Mouse (Mus musculus) midbrain, embryonic 15.5 days (tissue): ENCODE results near the gene Ubap2. TPM values are rescaled to one million over a fixed set of nuclear protein-coding genes. Genes with fewer than 3 reads are reported as not detected.
A peak's percentile ranks its signal among the peaks of the same experiment; 100 is the strongest.

ENCODE experiments used
- ATAC-seq: fragments of 200-750 bp; cut with Nextera tagmentation; replicated peaks from 2 replicates; pipeline ENCODE4 v1.8.0; 2017; ENCODE audit warnings: moderate TSS enrichment
- H3K27ac ChIP-seq: fragments of 300-500 bp; sonication (generic); 2 replicates; pipeline ENCODE4 v1.5.1; 2015; ENCODE audit warnings: mild to moderate bottlenecking, inconsistent platforms
- H3K27me3 ChIP-seq: fragments of 300-500 bp; sonication (generic); replicated peaks from 2 replicates; pipeline ENCODE4 v1.6.1; 2015; ENCODE audit warnings: inconsistent platforms
- H3K36me3 ChIP-seq: fragments of 300-500 bp; sonication (generic); replicated peaks from 2 replicates; pipeline ENCODE4 v1.6.1; 2015; ENCODE audit warnings: inconsistent platforms
- H3K4me1 ChIP-seq: fragments of 300-500 bp; sonication (generic); 2 replicates; pipeline ENCODE4 v1.6.1; 2015; ENCODE audit warnings: inconsistent platforms
- H3K4me2 ChIP-seq: fragments of 300-500 bp; sonication (generic); 2 replicates; pipeline ENCODE4 v1.6.1; 2015; ENCODE audit warnings: inconsistent platforms, mild to moderate bottlenecking, moderate library complexity
- H3K4me3 ChIP-seq: fragments of 300-500 bp; sonication (generic); 2 replicates; pipeline ENCODE4 v1.5.1; 2015; ENCODE audit warnings: mild to moderate bottlenecking, inconsistent platforms
- H3K9ac ChIP-seq: fragments of 300-500 bp; sonication (generic); 2 replicates; pipeline ENCODE4 v1.6.1; 2015; ENCODE audit warnings: mild to moderate bottlenecking, inconsistent platforms
- H3K9me3 ChIP-seq: fragments of 300-500 bp; sonication (generic); 2 replicates; pipeline ENCODE4 v1.6.1; 2016; ENCODE audit warnings: inconsistent platforms
- WGBS: fragments of 180-500 bp; shearing (Covaris S2); methylation state at CpG from one replicate; pipeline ENCODE4 v1.1.7; 2015; ENCODE audit warnings: mixed read lengths; 5-methylcytosine and 5-hydroxymethylcytosine counted together
- polyA plus RNA-seq: library from polyadenylated mRNA; unstranded; fragments of >200 nt; fragmentation: Nextera tagmentation; extraction: Ambion mirVana; gene quantifications from 2 replicates; pipeline ENCODE4 v1.2.1, GENCODE M21; 2015

Gene Ubap2
- polyA plus RNA-seq, 1 experiment from 2014 or later: 61.8 TPM

GRCm38 (mm10) chr4:41295960-41296359 lies 21.0 kb upstream of the Ubap2 start:
- Histone ChIP-seq H3K4me1 (no peaks in the 10 kb centered on the region), H3K27ac (no peak overlapping the region), H3K4me3 (no peak overlapping the region), H3K9ac (no peak overlapping the region), H3K9me3 (no peaks in the 10 kb centered on the region), H3K4me2 (no peak overlapping the region), H3K27me3 (no peaks in the 10 kb centered on the region), H3K36me3 (peaks cover 71% of the 10 kb centered on the region; the same call in 1 of the 2 replicates)
- ATAC-seq: no peak
- WGBS: 94% methylated on average over 7 of the region's 7 CpGs

- no peaks in the 10 kb centered on the region for H3K27me3 ChIP-seq
- no peak for ATAC-seq
- H3K36me3 ChIP-seq: peaks cover 71% of the 10 kb centered on the region; the same call in 1 of the 2 replicates
- H3K9ac ChIP-seq: no peak overlapping the region
- H3K4me1 ChIP-seq: no peaks in the 10 kb centered on the region
- H3K4me2 ChIP-seq: no peak overlapping the region
- no peak overlapping the region for H3K27ac ChIP-seq
- H3K4me3 ChIP-seq: no peak overlapping the region
- WGBS: 92% methylated on average over 11 of the region's 11 CpGs
- H3K9me3 ChIP-seq: no peaks in the 10 kb centered on the region
Measured at GRCm38 (mm10) chr4:41295507-41295906, 20.6 kb upstream of the Ubap2 start.

- WGBS: 82% methylated on average over 4 of the region's 4 CpGs
- H3K4me1 ChIP-seq: no peaks in the 10 kb centered on the region
- H3K27ac ChIP-seq: no peak overlapping the region
- no peak overlapping the region for H3K4me2 ChIP-seq
- H3K9me3 ChIP-seq: no peaks in the 10 kb centered on the region
- H3K36me3 ChIP-seq: peaks cover 61% of the 10 kb centered on the region; the same call in 1 of the 2 replicates
- no peaks in the 10 kb centered on the region for H3K27me3 ChIP-seq
- ATAC-seq: no peak
- no peak overlapping the region for H3K4me3 ChIP-seq
- H3K9ac ChIP-seq: no peak overlapping the region
Measured at GRCm38 (mm10) chr4:41293907-41294306, 19.0 kb upstream of the Ubap2 start.

- 84% methylated on average over 7 of the region's 7 CpGs for WGBS
- Histone ChIP-seq H3K4me1 (no peaks in the 10 kb centered on the region), H3K4me2 (no peak overlapping the region), H3K9me3 (no peaks in the 10 kb centered on the region), H3K4me3 (no peak overlapping the region), H3K27me3 (no peaks in the 10 kb centered on the region), H3K9ac (no peak overlapping the region), H3K36me3 (peaks cover 35% of the 10 kb centered on the region; the same call in 1 of the 2 replicates), H3K27ac (no peak overlapping the region)
- ATAC-seq: no peak
Measured at GRCm38 (mm10) chr4:41289802-41290201, 14.9 kb upstream of the Ubap2 start.

- WGBS: 28% methylated on average over 3 of the region's 3 CpGs
- no peak overlapping the region for H3K27ac ChIP-seq
- no peaks in the 10 kb centered on the region for H3K27me3 ChIP-seq
- H3K9ac ChIP-seq: no peak overlapping the region
- H3K4me2 ChIP-seq: no peak overlapping the region
- no peaks in the 10 kb centered on the region for H3K4me1 ChIP-seq
- ATAC-seq: no peak
- H3K4me3 ChIP-seq: no peak overlapping the region
- no peaks in the 10 kb centered on the region for H3K9me3 ChIP-seq
- H3K36me3 ChIP-seq: peaks cover 12% of the 10 kb centered on the region; the same call in 1 of the 2 replicates
Measured at GRCm38 (mm10) chr4:41286420-41286819, 11.5 kb upstream of the Ubap2 start.

GRCm38 (mm10) chr4:41284087-41284486 lies 9.1 kb upstream of the Ubap2 start:
- Histone ChIP-seq H3K4me2 (no peak overlapping the region), H3K27ac (no peak overlapping the region), H3K27me3 (no peaks in the 10 kb centered on the region), H3K36me3 (no peaks in the 10 kb centered on the region), H3K9me3 (no peaks in the 10 kb centered on the region), H3K9ac (no peak overlapping the region), H3K4me3 (no peak overlapping the region), H3K4me1 (no peaks in the 10 kb centered on the region)
- ATAC-seq: no peak
- WGBS: 87% methylated on average over 2 of the region's 2 CpGs

GRCm38 (mm10) chr4:41275927-41276326 lies 983 bp upstream of the Ubap2 start:
- H3K27ac ChIP-seq: no peak overlapping the region
- H3K9me3 ChIP-seq: no peaks in the 10 kb centered on the region
- no peaks in the 10 kb centered on the region for H3K27me3 ChIP-seq
- H3K4me1 ChIP-seq: peaks cover 32% of the 10 kb centered on the region
- WGBS: 72% methylated on average over 5 of the region's 5 CpGs
- no peaks in the 10 kb centered on the region for H3K36me3 ChIP-seq
- ATAC-seq: no peak
- H3K4me2 ChIP-seq: peak overlapping the region; percentile 88
- H3K4me3 ChIP-seq: peak overlapping the region; percentile 72
- peak overlapping the region; percentile 94 for H3K9ac ChIP-seq

GRCm38 (mm10) chr4:41274377-41274979 lies 466 bp downstream of the Ubap2 start:
- Histone ChIP-seq H3K9me3 (no peaks in the 10 kb centered on the region), H3K4me3 (peak overlapping the region; percentile 72), H3K27ac (peak overlapping the region; percentile 93), H3K27me3 (no peaks in the 10 kb centered on the region), H3K9ac (peak overlapping the region; percentile 94), H3K4me1 (peaks cover 32% of the 10 kb centered on the region), H3K4me2 (peak overlapping the region; percentile 86), H3K36me3 (no peaks in the 10 kb centered on the region)
- ATAC-seq: peak; percentile 77; the same call in 1 of the 2 replicates
- WGBS: 1% methylated on average over 16 of the region's 18 CpGs

- Histone ChIP-seq H3K9me3 (no peaks in the 10 kb centered on the region), H3K9ac (no peak overlapping the region), H3K4me1 (peaks cover 14% of the 10 kb centered on the region), H3K4me2 (no peak overlapping the region), H3K4me3 (no peak overlapping the region), H3K27me3 (no peaks in the 10 kb centered on the region), H3K27ac (no peak overlapping the region), H3K36me3 (no peaks in the 10 kb centered on the region)
- no peak for ATAC-seq
Measured at GRCm38 (mm10) chr4:41268133-41268532, 6.8 kb downstream of the Ubap2 start.

- H3K9ac ChIP-seq: no peak overlapping the region
- H3K27ac ChIP-seq: no peak overlapping the region
- H3K4me2 ChIP-seq: no peak overlapping the region
- H3K4me3 ChIP-seq: no peak overlapping the region
- peaks cover 3% of the 10 kb centered on the region for H3K4me1 ChIP-seq
- no peaks in the 10 kb centered on the region for H3K9me3 ChIP-seq
- WGBS: 89% methylated on average over 4 of the region's 4 CpGs
- H3K36me3 ChIP-seq: no peaks in the 10 kb centered on the region
- no peak for ATAC-seq
- H3K27me3 ChIP-seq: no peaks in the 10 kb centered on the region
Measured at GRCm38 (mm10) chr4:41266350-41266749, 8.6 kb downstream of the Ubap2 start.

- no peak overlapping the region for H3K4me3 ChIP-seq
- H3K9ac ChIP-seq: no peak overlapping the region
- H3K9me3 ChIP-seq: no peaks in the 10 kb centered on the region
- H3K36me3 ChIP-seq: no peaks in the 10 kb centered on the region
- H3K4me2 ChIP-seq: no peak overlapping the region
- no peaks in the 10 kb centered on the region for H3K4me1 ChIP-seq
- H3K27me3 ChIP-seq: no peaks in the 10 kb centered on the region
- no peak for ATAC-seq
- H3K27ac ChIP-seq: no peak overlapping the region
Measured at GRCm38 (mm10) chr4:41260691-41261090, 14.3 kb downstream of the Ubap2 start.

GRCm38 (mm10) chr4:41259019-41259418 lies 15.9 kb downstream of the Ubap2 start:
- no peaks in the 10 kb centered on the region for H3K4me1 ChIP-seq
- H3K27ac ChIP-seq: no peak overlapping the region
- no peak overlapping the region for H3K9ac ChIP-seq
- no peaks in the 10 kb centered on the region for H3K9me3 ChIP-seq
- no peaks in the 10 kb centered on the region for H3K36me3 ChIP-seq
- no peak overlapping the region for H3K4me2 ChIP-seq
- H3K27me3 ChIP-seq: no peaks in the 10 kb centered on the region
- WGBS: 95% methylated on average over 4 of the region's 4 CpGs
- H3K4me3 ChIP-seq: no peak overlapping the region
- ATAC-seq: no peak

- Histone ChIP-seq H3K4me2 (no peak overlapping the region), H3K36me3 (no peaks in the 10 kb centered on the region), H3K9ac (no peak overlapping the region), H3K9me3 (no peaks in the 10 kb centered on the region), H3K27me3 (no peaks in the 10 kb centered on the region), H3K4me3 (no peak overlapping the region), H3K4me1 (no peaks in the 10 kb centered on the region), H3K27ac (no peak overlapping the region)
- WGBS: 91% methylated on average over 1 of the region's 1 CpGs
- ATAC-seq: no peak
Measured at GRCm38 (mm10) chr4:41257752-41258151, 17.2 kb downstream of the Ubap2 start.
